Mouse (Mus musculus): ENCODE results near the gene Prkar1a. TPM values are rescaled to one million over a fixed set of nuclear protein-coding genes. Genes with fewer than 3 reads are reported as not detected.

Gene Prkar1a
- polyA plus RNA-seq, 1 experiment from 2014 or later: 395 TPM

- no peak for ATAC-seq (ENCODE audit: low FRiP score, low TSS enrichment)
- no peaks in the 10 kb centered on the region for H3K9me3 ChIP-seq (ENCODE audit: low read length)
- no peak overlapping the region for H3K4me3 ChIP-seq (ENCODE audit: low read length)
- no peaks in the 10 kb centered on the region for H3K36me3 ChIP-seq (ENCODE audit: insufficient read depth, low read length)
- peaks cover 2% of the 10 kb centered on the region; the same call in 1 of the 2 replicates for H3K4me1 ChIP-seq (ENCODE audit: insufficient read depth, low read length)
- no peaks in the 10 kb centered on the region for H3K27me3 ChIP-seq (ENCODE audit: insufficient read depth, low read length)
- no peak overlapping the region for H3K27ac ChIP-seq (ENCODE audit: low read length)
- WGBS: 84% methylated on average over 5 of the region's 5 CpGs
- no peak overlapping the region for H3K9ac ChIP-seq (replicated peaks; ENCODE audit: low read length)
- no peak overlapping the region for H3K4me2 ChIP-seq (replicated peaks; ENCODE audit: low read depth, low read length)
Measured at GRCm38 (mm10) chr11:109709501-109709900, 60.3 kb downstream of the Prkar1a start.

GRCm38 (mm10) chr11:109714341-109715247 is 65.4 kb downstream of the Prkar1a start:
- ATAC-seq (ENCODE audit: low FRiP score, low TSS enrichment): no peak
- no peak overlapping the region for H3K4me3 ChIP-seq (ENCODE audit: low read length)
- no peak overlapping the region for H3K9ac ChIP-seq (replicated peaks; ENCODE audit: low read length)
- no peaks in the 10 kb centered on the region for H3K36me3 ChIP-seq (ENCODE audit: insufficient read depth, low read length)
- no peaks in the 10 kb centered on the region for H3K9me3 ChIP-seq (ENCODE audit: low read length)
- 77% methylated on average over 17 of the region's 17 CpGs for WGBS
- H3K27ac ChIP-seq (ENCODE audit: low read length): no peak overlapping the region
- H3K4me2 ChIP-seq (replicated peaks; ENCODE audit: low read depth, low read length): no peak overlapping the region
- H3K27me3 ChIP-seq (ENCODE audit: insufficient read depth, low read length): no peaks in the 10 kb centered on the region
- H3K4me1 ChIP-seq (ENCODE audit: insufficient read depth, low read length): no peaks in the 10 kb centered on the region

GRCm38 (mm10) chr11:109715311-109715781 is 66.1 kb downstream of the Prkar1a start:
- Histone ChIP-seq H3K36me3 (ENCODE audit: insufficient read depth, low read length) (no peaks in the 10 kb centered on the region), H3K4me3 (ENCODE audit: low read length) (no peak overlapping the region), H3K9ac (replicated peaks; ENCODE audit: low read length) (no peak overlapping the region), H3K4me1 (ENCODE audit: insufficient read depth, low read length) (no peaks in the 10 kb centered on the region), H3K27ac (ENCODE audit: low read length) (no peak overlapping the region), H3K27me3 (ENCODE audit: insufficient read depth, low read length) (no peaks in the 10 kb centered on the region), H3K4me2 (replicated peaks; ENCODE audit: low read depth, low read length) (no peak overlapping the region), H3K9me3 (ENCODE audit: low read length) (no peaks in the 10 kb centered on the region)
- ATAC-seq (ENCODE audit: low FRiP score, low TSS enrichment): no peak
- WGBS: 91% methylated on average over 12 of the region's 12 CpGs

GRCm38 (mm10) chr11:109716981-109717380 is 67.8 kb downstream of the Prkar1a start:
- Histone ChIP-seq H3K27ac (ENCODE audit: low read length) (no peak overlapping the region), H3K4me2 (replicated peaks; ENCODE audit: low read depth, low read length) (no peak overlapping the region), H3K27me3 (ENCODE audit: insufficient read depth, low read length) (no peaks in the 10 kb centered on the region), H3K9ac (replicated peaks; ENCODE audit: low read length) (no peak overlapping the region), H3K4me3 (ENCODE audit: low read length) (no peak overlapping the region), H3K9me3 (ENCODE audit: low read length) (no peaks in the 10 kb centered on the region), H3K4me1 (ENCODE audit: insufficient read depth, low read length) (peaks cover 11% of the 10 kb centered on the region), H3K36me3 (ENCODE audit: insufficient read depth, low read length) (no peaks in the 10 kb centered on the region)
- WGBS: 74% methylated on average over 7 of the region's 7 CpGs
- ATAC-seq (ENCODE audit: low FRiP score, low TSS enrichment): no peak

- H3K27me3 ChIP-seq (ENCODE audit: insufficient read depth, low read length): no peaks in the 10 kb centered on the region
- no peak overlapping the region for H3K27ac ChIP-seq (ENCODE audit: low read length)
- WGBS: 80% methylated on average over 5 of the region's 5 CpGs
- H3K9ac ChIP-seq (replicated peaks; ENCODE audit: low read length): no peak overlapping the region
- H3K4me3 ChIP-seq (ENCODE audit: low read length): no peak overlapping the region
- peaks cover 15% of the 10 kb centered on the region for H3K4me1 ChIP-seq (ENCODE audit: insufficient read depth, low read length)
- no peak for ATAC-seq (ENCODE audit: low FRiP score, low TSS enrichment)
- no peaks in the 10 kb centered on the region for H3K9me3 ChIP-seq (ENCODE audit: low read length)
- no peak overlapping the region for H3K4me2 ChIP-seq (replicated peaks; ENCODE audit: low read depth, low read length)
- no peaks in the 10 kb centered on the region for H3K36me3 ChIP-seq (ENCODE audit: insufficient read depth, low read length)
Measured at GRCm38 (mm10) chr11:109717448-109717847, 68.2 kb downstream of the Prkar1a start.

- H3K27me3 ChIP-seq (ENCODE audit: insufficient read depth, low read length): no peaks in the 10 kb centered on the region
- H3K4me1 ChIP-seq (ENCODE audit: insufficient read depth, low read length): peaks cover 16% of the 10 kb centered on the region
- no peak overlapping the region for H3K4me2 ChIP-seq (replicated peaks; ENCODE audit: low read depth, low read length)
- ATAC-seq (ENCODE audit: low FRiP score, low TSS enrichment): no peak
- H3K9me3 ChIP-seq (ENCODE audit: low read length): no peaks in the 10 kb centered on the region
- no peak overlapping the region for H3K9ac ChIP-seq (replicated peaks; ENCODE audit: low read length)
- no peak overlapping the region for H3K4me3 ChIP-seq (ENCODE audit: low read length)
- H3K27ac ChIP-seq (ENCODE audit: low read length): no peak overlapping the region
- no peaks in the 10 kb centered on the region for H3K36me3 ChIP-seq (ENCODE audit: insufficient read depth, low read length)
- 92% methylated on average over 15 of the region's 15 CpGs for WGBS
Measured at GRCm38 (mm10) chr11:109717966-109718895, 69.0 kb downstream of the Prkar1a start.

Other genes with a start within 250 kb of the Prkar1a start
- gene 9930022D16Rik, start 235.5 kb upstream of the Prkar1a start, polyA plus RNA-seq (2015; fragmentation: Nextera tagmentation; extraction: Ambion mirVana): not detected in 2 replicates
- gene Amz2, start 223.5 kb upstream of the Prkar1a start, polyA plus RNA-seq (2015; fragmentation: Nextera tagmentation; extraction: Ambion mirVana): 42.7 and 45.7 TPM in 2 replicates
- gene Arsg, start 176.0 kb upstream of the Prkar1a start, polyA plus RNA-seq (2015; fragmentation: Nextera tagmentation; extraction: Ambion mirVana): 5.3 and 6.5 TPM in 2 replicates
- 8.4 and 8.7 TPM in 2 replicates for gene Slc16a6, start 175.8 kb upstream of the Prkar1a start, polyA plus RNA-seq (2015; fragmentation: Nextera tagmentation; extraction: Ambion mirVana)
- 35.8 and 36.4 TPM in 2 replicates for gene Wipi1, start 37.4 kb upstream of the Prkar1a start, polyA plus RNA-seq (2015; fragmentation: Nextera tagmentation; extraction: Ambion mirVana)
- 2.9 TPM in 2 replicates for gene Fam20a, start 72.9 kb downstream of the Prkar1a start, polyA plus RNA-seq (2015; fragmentation: Nextera tagmentation; extraction: Ambion mirVana)
- not detected in 2 replicates for gene 1700012B07Rik, start 178.6 kb downstream of the Prkar1a start, polyA plus RNA-seq (2015; fragmentation: Nextera tagmentation; extraction: Ambion mirVana)

Data from kidney, embryonic 16.5 days (tissue).